Comparison of ENCODE assay signal across 7 mouse cellular contexts in the genomic region with DNA sequence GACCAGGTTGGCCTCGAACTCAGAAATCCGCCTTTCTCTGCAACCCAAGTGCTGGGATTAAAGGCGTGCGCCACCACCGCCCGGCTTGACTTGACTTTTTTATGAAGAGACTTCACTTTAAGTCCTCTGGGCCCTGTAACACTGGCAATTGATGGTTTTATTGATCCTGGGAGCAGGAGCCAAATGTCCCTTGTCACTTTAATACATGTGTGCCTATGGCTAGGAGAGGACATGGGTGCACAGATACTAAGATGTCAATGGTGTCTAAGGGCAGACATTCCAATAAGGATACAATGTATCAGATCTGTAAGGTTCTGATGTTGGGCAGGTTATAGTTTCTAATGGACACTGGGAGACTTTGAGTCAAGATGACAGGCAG.
"Had no signal": no experiment of that assay in that cellular context is flagged by ENCODE, and none has a peak within 500 bp of the region (broad histone marks: within the 10 kb centered on the region; RNA-seq: fewer than 3 reads in every experiment).

No protein-coding gene starts in this region.

- H3K36me3 ChIP-seq: limb, embryonic 15.5 days; liver, embryonic 15.5 days; midbrain, embryonic 13.5 days; stomach, embryonic 15.5 days had no signal

- DNase-seq: thymus, adult 2 months; thymus, postnatal 25 days had no signal

- H3K4me3 ChIP-seq: limb, embryonic 15.5 days; liver, embryonic 15.5 days; midbrain, embryonic 13.5 days; stomach, embryonic 15.5 days had no signal

- H3K9me3 ChIP-seq: limb, embryonic 15.5 days; liver, embryonic 15.5 days; midbrain, embryonic 13.5 days; stomach, embryonic 15.5 days had no signal

- H3K27me3 ChIP-seq: limb, embryonic 15.5 days; liver, embryonic 15.5 days; stomach, embryonic 15.5 days had no signal

- H3K27ac ChIP-seq: liver, embryonic 15.5 days; midbrain, embryonic 13.5 days had no signal

- H3K4me2 ChIP-seq: limb, embryonic 15.5 days; liver, embryonic 15.5 days; lung, embryonic 14.5 days; midbrain, embryonic 13.5 days; stomach, embryonic 15.5 days had no signal

- H3K9ac ChIP-seq: limb, embryonic 15.5 days; liver, embryonic 15.5 days; lung, embryonic 14.5 days; midbrain, embryonic 13.5 days; stomach, embryonic 15.5 days had no signal
